Mouse (Mus musculus) forebrain, embryonic 14.5 days (tissue): ENCODE data around the gene 4930523C07Rik. TPM values are rescaled to one million over a fixed set of nuclear protein-coding genes. Genes with fewer than 3 reads are reported as not detected.

Source experiments
- ATAC-seq: fragments of 200-750 bp; cut with Nextera tagmentation; 2 replicates; pipeline ENCODE4 v1.8.0; 2017; ENCODE audit warnings: mild to moderate bottlenecking, moderate library complexity
- DNase-seq: peaks from one replicate; pipeline ENCODE4 v3.0.0-alpha.2; 2015; ENCODE audit warnings: low spot score
- H3K27ac ChIP-seq: fragments of 300-500 bp; sonication (generic); 2 replicates; pipeline ENCODE4 v1.5.1; 2014; ENCODE audit warnings: low read depth, mild to moderate bottlenecking, control low read depth, low read length, moderate library complexity
- H3K27me3 ChIP-seq: fragments of 300-500 bp; sonication (generic); replicated peaks from 2 replicates; pipeline ENCODE4 v1.6.1; 2014; ENCODE audit warnings: low read length, control low read depth, mixed read lengths; ENCODE audit not compliant: control insufficient read depth, insufficient read depth
- H3K36me3 ChIP-seq: fragments of 300-500 bp; sonication (generic); 2 replicates; pipeline ENCODE4 v1.6.1; 2014; ENCODE audit warnings: low read length, control low read depth; ENCODE audit not compliant: control insufficient read depth, insufficient read depth
- H3K4me1 ChIP-seq: fragments of 300-500 bp; sonication (generic); 2 replicates; pipeline ENCODE4 v1.6.1; 2014; ENCODE audit warnings: antibody characterized with exemption, low read length, control low read depth; ENCODE audit not compliant: control insufficient read depth, insufficient read depth
- H3K4me2 ChIP-seq: fragments of 300-500 bp; sonication (generic); 2 replicates; pipeline ENCODE4 v1.6.1; 2014; ENCODE audit warnings: mild to moderate bottlenecking, control low read depth, low read length
- H3K4me3 ChIP-seq: fragments of 300-500 bp; sonication (generic); 2 replicates; pipeline ENCODE4 v1.5.1; 2014; ENCODE audit warnings: low read depth, low read length, control low read depth
- H3K9ac ChIP-seq: fragments of 300-500 bp; sonication (generic); 2 replicates; pipeline ENCODE4 v1.6.1; 2014; ENCODE audit warnings: mild to moderate bottlenecking, low read length, control low read depth, moderate library complexity
- H3K9me3 ChIP-seq: fragments of 300-500 bp; sonication (generic); replicated peaks from 2 replicates; pipeline ENCODE4 v1.6.1; 2016; ENCODE audit warnings: low read length, control low read depth, mixed read lengths; ENCODE audit not compliant: control insufficient read depth
- WGBS: fragments of 180-500 bp; shearing (Covaris S2); extraction: QIAGEN DNeasy Blood & Tissue Kit; methylation state at CpG from one replicate; pipeline ENCODE4 v1.1.7; 2014; 5-methylcytosine and 5-hydroxymethylcytosine counted together
- polyA plus RNA-seq: library from polyadenylated mRNA; unstranded; fragments of >200 nt; fragmentation: Nextera tagmentation; extraction: Ambion mirVana; gene quantifications from 2 replicates; pipeline ENCODE4 v1.2.1, GENCODE M21; 2014

Gene 4930523C07Rik
- polyA plus RNA-seq, 1 experiment from 2014 or later: 1.7 TPM

DNA sequence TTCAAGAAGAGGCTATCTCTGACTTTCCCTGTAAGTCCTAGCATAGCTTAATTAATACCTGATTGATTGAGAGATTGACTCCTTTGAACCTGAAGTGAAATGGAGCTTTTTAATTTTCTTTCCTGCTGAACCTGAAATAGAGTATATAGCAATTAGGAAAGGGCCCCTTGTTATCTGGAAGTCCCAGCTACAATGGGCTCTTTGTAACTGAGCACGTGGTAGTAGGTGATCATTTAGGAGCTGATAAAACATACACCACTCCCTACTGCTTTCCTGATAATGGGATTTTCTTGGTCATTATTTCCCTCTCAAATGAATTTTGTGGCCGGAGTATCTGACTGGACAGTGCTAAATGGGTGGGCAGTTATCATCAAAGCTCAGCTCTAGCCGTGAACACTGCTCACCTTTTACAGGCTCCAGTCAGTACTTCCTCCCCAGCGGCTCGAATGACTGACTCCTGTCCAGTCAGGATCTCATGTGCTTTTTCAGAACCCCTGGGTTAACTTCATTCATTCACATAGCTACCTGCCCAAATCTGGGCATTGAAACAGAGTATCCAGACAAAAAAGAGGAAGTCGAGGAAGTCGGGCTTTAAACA, 20.5 kb downstream of the 4930523C07Rik start:
- ATAC-seq: no peak
- Histone ChIP-seq H3K4me3 (no peak overlapping the region), H3K27me3 (no peaks in the 10 kb centered on the region), H3K36me3 (no peaks in the 10 kb centered on the region), H3K27ac (no peak overlapping the region), H3K9ac (no peak overlapping the region), H3K9me3 (peaks cover 2% of the 10 kb centered on the region; the same call in 1 of the 2 replicates), H3K4me2 (no peak overlapping the region), H3K4me1 (no peaks in the 10 kb centered on the region)
- WGBS: 47% methylated on average over 7 of the region's 7 CpGs
- no peak for DNase-seq

GRCm38 (mm10) chr1:160078882-160079661, 34.9 kb downstream of the 4930523C07Rik start:
- DNase-seq: no peak
- no peaks in the 10 kb centered on the region for H3K4me1 ChIP-seq

GRCm38 (mm10) chr1:160080800-160081436, 36.7 kb downstream of the 4930523C07Rik start:
- 31% methylated on average over 2 of the region's 2 CpGs for WGBS
- Histone ChIP-seq H3K27ac (no peak overlapping the region), H3K4me2 (no peak overlapping the region), H3K4me3 (no peak overlapping the region), H3K9ac (no peak overlapping the region), H3K27me3 (no peaks in the 10 kb centered on the region), H3K36me3 (no peaks in the 10 kb centered on the region), H3K9me3 (no peaks in the 10 kb centered on the region), H3K4me1 (no peaks in the 10 kb centered on the region)
- DNase-seq (peak; percentile 87), ATAC-seq (peak; percentile 78)

More at GRCm38 (mm10) chr1:160078882-160079661, 34.9 kb downstream of the 4930523C07Rik start:
- Histone ChIP-seq H3K4me3 (no peak overlapping the region), H3K9ac (no peak overlapping the region), H3K36me3 (no peaks in the 10 kb centered on the region), H3K27ac (no peak overlapping the region), H3K4me2 (no peak overlapping the region), H3K27me3 (no peaks in the 10 kb centered on the region), H3K9me3 (no peaks in the 10 kb centered on the region)
- ATAC-seq: no peak
- 81% methylated on average over 14 of the region's 14 CpGs for WGBS

- no peak for ATAC-seq
- WGBS: 86% methylated on average over 1 of the region's 1 CpGs
These were observed 38.5 kb downstream of the 4930523C07Rik start for GRCm38 (mm10) chr1:160082647-160083046.

GRCm38 (mm10) chr1:160084239-160084638, 40.1 kb downstream of the 4930523C07Rik start:
- DNase-seq (no peak), ATAC-seq (no peak)
- Histone ChIP-seq H3K9me3 (no peaks in the 10 kb centered on the region), H3K4me3 (no peak overlapping the region), H3K27me3 (no peaks in the 10 kb centered on the region), H3K4me1 (no peaks in the 10 kb centered on the region), H3K4me2 (no peak overlapping the region), H3K27ac (no peak overlapping the region), H3K9ac (no peak overlapping the region), H3K36me3 (no peaks in the 10 kb centered on the region)
- 88% methylated on average over 1 of the region's 1 CpGs for WGBS

More at GRCm38 (mm10) chr1:160082647-160083046, 38.5 kb downstream of the 4930523C07Rik start:
- H3K4me2 ChIP-seq: no peak overlapping the region
- no peak for DNase-seq
- no peak overlapping the region for H3K9ac ChIP-seq
- no peak overlapping the region for H3K27ac ChIP-seq
- H3K27me3 ChIP-seq: no peaks in the 10 kb centered on the region
- no peak overlapping the region for H3K4me3 ChIP-seq
- H3K9me3 ChIP-seq: no peaks in the 10 kb centered on the region
- H3K4me1 ChIP-seq: no peaks in the 10 kb centered on the region
- no peaks in the 10 kb centered on the region for H3K36me3 ChIP-seq

- Histone ChIP-seq H3K9me3 (no peaks in the 10 kb centered on the region), H3K27ac (no peak overlapping the region), H3K4me1 (no peaks in the 10 kb centered on the region), H3K4me3 (no peak overlapping the region), H3K4me2 (no peak overlapping the region), H3K27me3 (no peaks in the 10 kb centered on the region), H3K9ac (no peak overlapping the region), H3K36me3 (no peaks in the 10 kb centered on the region)
- ATAC-seq (no peak), DNase-seq (no peak)
- 96% methylated on average over 2 of the region's 2 CpGs for WGBS
These were observed 42.5 kb downstream of the 4930523C07Rik start for GRCm38 (mm10) chr1:160086651-160087050.

- Histone ChIP-seq H3K27me3 (no peaks in the 10 kb centered on the region), H3K4me1 (no peaks in the 10 kb centered on the region), H3K4me3 (no peak overlapping the region), H3K36me3 (no peaks in the 10 kb centered on the region), H3K4me2 (no peak overlapping the region), H3K9me3 (no peaks in the 10 kb centered on the region), H3K27ac (no peak overlapping the region), H3K9ac (no peak overlapping the region)
- WGBS: 82% methylated on average over 5 of the region's 5 CpGs
- no peak for DNase-seq
- no peak for ATAC-seq
These were observed 55.6 kb downstream of the 4930523C07Rik start for GRCm38 (mm10) chr1:160099659-160100302.

DNA sequence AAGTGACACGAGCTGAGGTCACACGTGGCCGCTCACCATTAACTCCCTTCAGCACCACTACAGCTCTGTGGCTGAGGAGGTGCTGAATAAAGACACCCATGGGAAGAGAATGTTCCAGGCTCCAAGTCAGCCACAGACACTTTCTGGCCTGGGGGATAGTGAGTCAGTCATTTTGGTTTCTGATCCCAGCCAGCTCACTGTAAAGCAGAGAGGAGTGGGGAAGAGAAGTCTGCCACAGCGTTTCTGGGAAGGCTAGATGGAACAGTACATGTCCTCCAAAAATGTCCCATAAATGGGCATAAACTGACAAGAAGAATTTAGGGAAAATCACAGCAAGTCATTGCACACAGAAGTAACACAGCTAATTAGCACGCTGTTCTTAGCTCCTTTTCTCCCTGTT, 56.8 kb downstream of the 4930523C07Rik start:
- ATAC-seq (no peak), DNase-seq (no peak)
- Histone ChIP-seq H3K27ac (no peak overlapping the region), H3K27me3 (no peaks in the 10 kb centered on the region), H3K9ac (no peak overlapping the region), H3K4me2 (no peak overlapping the region), H3K36me3 (no peaks in the 10 kb centered on the region), H3K9me3 (no peaks in the 10 kb centered on the region), H3K4me1 (no peaks in the 10 kb centered on the region), H3K4me3 (no peak overlapping the region)
- WGBS: 71% methylated on average over 5 of the region's 5 CpGs
